Mouse (Mus musculus): ENCODE data around the gene Tsc22d3. TPM values are rescaled to one million over a fixed set of nuclear protein-coding genes. Genes with fewer than 3 reads are reported as not detected.

Tsc22d3 gene
- total and polyA plus RNA-seq, 3 experiments: 8.4 to 32.8 (median 15.2) TPM

DNA sequence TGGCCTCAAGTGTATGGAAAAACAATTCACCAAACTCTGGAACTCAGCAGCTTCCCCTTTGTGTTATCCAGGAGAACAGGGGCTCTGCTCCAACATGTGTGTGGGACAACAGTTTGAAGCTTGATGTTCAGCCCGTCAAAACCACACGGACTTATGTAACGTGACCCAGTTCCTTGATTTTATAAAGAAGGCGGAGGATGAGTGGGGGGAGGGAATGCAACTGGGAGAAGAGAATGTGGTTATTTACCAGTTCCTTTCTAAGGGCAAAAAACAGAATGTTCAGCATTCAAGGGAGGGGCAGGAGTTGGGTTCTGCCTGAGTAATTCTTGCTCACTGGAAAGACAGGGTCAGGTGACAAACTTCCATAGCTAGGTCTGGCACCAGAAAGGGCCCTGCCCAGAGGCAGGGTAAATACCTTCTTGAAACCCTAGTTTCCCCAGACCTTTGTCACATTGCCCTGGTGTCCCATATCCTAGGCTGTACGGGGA lies 71.3 kb downstream of the Tsc22d3 start:
- DNase-seq (ENCODE audit: extremely low read depth): no peak
- in situ Hi-C loops (cut with MboI; ENCODE audit: low pct_ligation_motif_present, low pct_unique_long_range_greater_than_20kb, low sequenced_read_pairs): no loop called here
- no peak overlapping the region for H3K27ac ChIP-seq (ENCODE audit: insufficient read depth, low read depth)
- no peak overlapping the region for H3K4me3 ChIP-seq (replicated peaks in 1 of 3; ENCODE audit: low read depth in 2 of 3, low read length in 2 of 3, poor library complexity in 1 of 3)
- H3K79me2 ChIP-seq (replicated peaks; ENCODE audit: control insufficient read depth, extremely low read depth, insufficient read depth, poor library complexity, severe bottlenecking): no peaks in the 10 kb centered on the region
- H3K9ac ChIP-seq (ENCODE audit: insufficient read depth, low read depth): no peak overlapping the region
- TF ChIP-seq IRF4 (IDR thresholded peaks at IDR 0.05; ENCODE audit: low read depth, low read length): no peak
- no peak for TF ChIP-seq SIN3A (IDR thresholded peaks at IDR 0.05; ENCODE audit: low read length)
- TF ChIP-seq ZMIZ1 (IDR thresholded peaks at IDR 0.05; ENCODE audit: low read depth, low read length): no peak
- TF ChIP-seq RCOR1 (conservative IDR thresholded peaks at IDR 0.05; ENCODE audit: low read depth, low read length): no peak
- no peak for TF ChIP-seq USF1 (IDR thresholded peaks at IDR 0.05; ENCODE audit: low read depth, low read length)
- no peak for TF ChIP-seq JUND (conservative IDR thresholded peaks at IDR 0.05; ENCODE audit: low read depth, low read length)
- TF ChIP-seq NRF1 (IDR thresholded peaks at IDR 0.05; ENCODE audit: low read depth, low read length): no peak
- no peak for TF ChIP-seq POLR2A (IDR thresholded peaks at IDR 0.05; ENCODE audit: low read depth, low read length)
- TF ChIP-seq MAFK (IDR thresholded peaks at IDR 0.05; ENCODE audit: insufficient replicate concordance, low read length): no peak
- no peak for TF ChIP-seq RAD21 (IDR thresholded peaks at IDR 0.05; ENCODE audit: low read depth, low read length)
- no peak for TF ChIP-seq MYC (IDR thresholded peaks at IDR 0.05; ENCODE audit: low read depth, low read length)
- TF ChIP-seq MXI1 (IDR thresholded peaks at IDR 0.05; ENCODE audit: low read depth, low read length): no peak
- no peak for TF ChIP-seq HCFC1 (IDR thresholded peaks at IDR 0.05; ENCODE audit: low read depth, low read length)
- no peak for TF ChIP-seq GABPA (IDR thresholded peaks at IDR 0.05; ENCODE audit: insufficient replicate concordance, low read depth, low read length)
- no peak for TF ChIP-seq CTCF (conservative IDR thresholded peaks at IDR 0.05 in 1 of 2, IDR thresholded peaks at IDR 0.05 in 1 of 2; ENCODE audit: low read depth in 2 of 2, low read length in 2 of 2)
- TF ChIP-seq MAZ (IDR thresholded peaks at IDR 0.05; ENCODE audit: low read depth, low read length): no peak
- TF ChIP-seq SMC3 (IDR thresholded peaks at IDR 0.05; ENCODE audit: low read depth, low read length): no peak
- no peak for TF ChIP-seq POLR2AphosphoS2 (IDR thresholded peaks at IDR 0.05; ENCODE audit: low read depth, low read length)
- no peak for TF ChIP-seq CHD2 (IDR thresholded peaks at IDR 0.05; ENCODE audit: low read length)
- TF ChIP-seq ETS1 (conservative IDR thresholded peaks at IDR 0.05; ENCODE audit: low read depth, low read length): no peak
- H3K36me3 ChIP-seq (replicated peaks in 1 of 2; ENCODE audit: control insufficient read depth in 1 of 2, insufficient read depth in 1 of 2, low read length in 1 of 2): no peaks in the 10 kb centered on the region
- no peaks in the 10 kb centered on the region for H3K9me3 ChIP-seq (replicated peaks; ENCODE audit: low read length)
- H3K27me3 ChIP-seq (replicated peaks): no peaks in the 10 kb centered on the region
- peaks cover 0 to 10% of the 10 kb centered on the region in 2 experiments; a peak in 2 of 4 replicates for H3K4me1 ChIP-seq (ENCODE audit: control insufficient read depth in 1 of 2, insufficient read depth in 2 of 2)
- H3K4me2 ChIP-seq (ENCODE audit: insufficient read depth, low read depth, poor library complexity, severe bottlenecking): no peak overlapping the region
- dilution Hi-C loops (cut with MboI; ENCODE audit: extremely low pct_ligation_motif_present, extremely low pct_unique_long_range_greater_than_20kb, low sequenced_read_pairs): no loop called here

DNA sequence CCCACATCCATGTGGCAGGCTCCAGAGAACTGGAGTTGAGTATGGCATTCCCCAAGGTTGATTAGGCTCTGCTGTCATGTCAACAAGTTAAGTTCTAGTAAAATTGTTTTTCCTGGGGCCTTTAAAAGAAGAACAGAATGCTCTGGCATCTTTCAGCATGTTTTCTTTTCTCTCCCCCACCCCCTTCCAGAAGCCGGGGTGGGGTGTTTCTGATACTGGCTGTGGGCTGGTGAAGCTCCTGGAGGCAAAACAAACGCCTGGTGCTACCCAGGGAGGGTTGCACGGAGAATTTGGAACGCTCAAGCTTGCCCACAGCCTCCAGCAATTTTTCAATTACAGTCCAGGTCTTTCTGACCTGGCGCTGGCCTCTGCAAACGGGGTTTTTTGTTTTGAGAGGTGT lies 73.2 kb downstream of the Tsc22d3 start:
- in situ Hi-C loops (cut with MboI; ENCODE audit: low pct_ligation_motif_present, low pct_unique_long_range_greater_than_20kb, low sequenced_read_pairs): no loop called here
- no peak overlapping the region for H3K4me2 ChIP-seq (ENCODE audit: insufficient read depth, low read depth, poor library complexity, severe bottlenecking)
- H3K9ac ChIP-seq (ENCODE audit: insufficient read depth, low read depth): no peak overlapping the region
- no peak overlapping the region for H3K4me3 ChIP-seq (replicated peaks in 1 of 3; ENCODE audit: low read depth in 2 of 3, low read length in 2 of 3, poor library complexity in 1 of 3)
- no peaks in the 10 kb centered on the region for H3K36me3 ChIP-seq (replicated peaks in 1 of 2; ENCODE audit: control insufficient read depth in 1 of 2, insufficient read depth in 1 of 2, low read length in 1 of 2)
- no peaks in the 10 kb centered on the region for H3K27me3 ChIP-seq (replicated peaks)
- no peak overlapping the region for H3K27ac ChIP-seq (ENCODE audit: insufficient read depth, low read depth)
- dilution Hi-C loops (cut with MboI; ENCODE audit: extremely low pct_ligation_motif_present, extremely low pct_unique_long_range_greater_than_20kb, low sequenced_read_pairs): no loop called here
- no peak for DNase-seq (ENCODE audit: extremely low read depth)
- no peaks in the 10 kb centered on the region for H3K79me2 ChIP-seq (replicated peaks; ENCODE audit: control insufficient read depth, extremely low read depth, insufficient read depth, poor library complexity, severe bottlenecking)
- H3K4me1 ChIP-seq (ENCODE audit: control insufficient read depth in 1 of 2, insufficient read depth in 2 of 2): peaks cover 0 to 10% of the 10 kb centered on the region in 2 experiments; a peak in 1 of 4 replicates
- H3K9me3 ChIP-seq (replicated peaks; ENCODE audit: low read length): no peaks in the 10 kb centered on the region
- TF ChIP-seq MEF2A (IDR thresholded peaks at IDR 0.05; ENCODE audit: borderline replicate concordance, low read depth, low read length) (no peak), SIN3A (IDR thresholded peaks at IDR 0.05; ENCODE audit: low read length) (no peak), UBTF (IDR thresholded peaks at IDR 0.05; ENCODE audit: low read depth, low read length) (no peak), EP300 (IDR thresholded peaks at IDR 0.05; ENCODE audit: low read length) (no peak), MYC (IDR thresholded peaks at IDR 0.05; ENCODE audit: low read depth, low read length) (no peak), KAT2A (IDR thresholded peaks at IDR 0.05; ENCODE audit: insufficient replicate concordance, low read length) (no peak), ZKSCAN1 (IDR thresholded peaks at IDR 0.05; ENCODE audit: borderline replicate concordance, low read depth, low read length) (no peak), E2F4 (IDR thresholded peaks at IDR 0.05; ENCODE audit: insufficient replicate concordance, low read depth, low read length) (no peak), USF2 (conservative IDR thresholded peaks at IDR 0.05; ENCODE audit: low read depth, low read length) (no peak), PAX5 (IDR thresholded peaks at IDR 0.05; ENCODE audit: low read length) (no peak), TCF12 (IDR thresholded peaks at IDR 0.05; ENCODE audit: low read depth, low read length) (no peak), JUND (conservative IDR thresholded peaks at IDR 0.05; ENCODE audit: low read depth, low read length) (no peak), ELF1 (IDR thresholded peaks at IDR 0.05; ENCODE audit: low read depth, low read length) (no peak), IRF4 (IDR thresholded peaks at IDR 0.05; ENCODE audit: low read depth, low read length) (no peak), GABPA (IDR thresholded peaks at IDR 0.05; ENCODE audit: insufficient replicate concordance, low read depth, low read length) (no peak), HCFC1 (IDR thresholded peaks at IDR 0.05; ENCODE audit: low read depth, low read length) (no peak), BHLHE40 (IDR thresholded peaks at IDR 0.05; ENCODE audit: low read depth, low read length) (no peak)

Measured in CH12.LX (cell line).